Mouse (Mus musculus) thymus, adult 2 months (tissue): ENCODE measurements around the gene Sertad2.

Experiments used
- CTCF ChIP-seq: fragments of 200-500 bp; IDR thresholded peaks from 2 replicates; pipeline ENCODE4 v1.5.1; 2012; ENCODE audit warnings: mild to moderate bottlenecking, control low read depth, low read length, moderate library complexity, borderline replicate concordance; ENCODE audit not compliant: control insufficient read depth, poor library complexity, insufficient read depth; ENCODE audit errors: extremely low read depth
- POLR2A ChIP-seq: fragments of 200-500 bp; IDR thresholded peaks from 2 replicates; pipeline ENCODE4 v1.6.1; 2012; ENCODE audit warnings: mild to moderate bottlenecking, low read length, control low read depth, moderate library complexity; ENCODE audit not compliant: control insufficient read depth, poor library complexity, insufficient read depth; ENCODE audit errors: extremely low read depth

DNA sequence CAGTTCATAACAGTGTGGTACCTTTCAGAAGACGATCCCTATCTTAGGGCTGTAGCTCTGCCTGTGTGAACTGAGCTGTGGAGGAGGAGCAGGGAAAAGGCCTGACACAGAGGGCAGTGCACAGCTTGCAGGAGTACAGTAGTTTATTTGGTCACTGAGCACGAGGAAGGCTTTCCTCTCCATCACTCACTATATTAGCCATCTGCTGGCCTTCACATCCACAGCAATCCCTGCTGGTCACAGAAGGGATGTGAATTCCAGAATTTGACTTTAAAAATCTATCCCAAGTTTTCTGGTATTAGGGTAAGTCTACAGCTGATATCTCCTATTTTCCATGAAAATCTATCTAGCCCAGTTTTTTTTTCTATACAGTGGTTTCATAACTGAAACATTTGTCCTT is 85.2 kb downstream of the Sertad2 start:
- TF ChIP-seq POLR2A (no peak), CTCF (no peak)
